Mouse (Mus musculus) CH12.LX (cell line): ENCODE measurements around the gene Cebpb.

Experiments used
- CHD1 ChIP-seq: IDR thresholded peaks from 2 replicates; pipeline ENCODE4 v1.6.1; 2012; ENCODE audit warnings: low read depth, low read length, improper control_type of control experiment, inconsistent platforms
- CTCF ChIP-seq, 2 experiments: IDR thresholded peaks in 1 of 2; conservative IDR thresholded peaks in 1 of 2; 2 replicates each; pipeline ENCODE4 v1.5.1; 2011 to 2012; ENCODE audit warnings: low read depth in 2 of 2, low read length in 2 of 2, improper control_type of control experiment in 1 of 2, inconsistent platforms in 1 of 2, mild to moderate bottlenecking in 1 of 2, moderate library complexity in 1 of 2
- HCFC1 ChIP-seq: IDR thresholded peaks from 2 replicates; pipeline ENCODE4 v1.6.1; 2012; ENCODE audit warnings: low read depth, mild to moderate bottlenecking, inconsistent platforms, low read length, improper control_type of control experiment
- JUND ChIP-seq: conservative IDR thresholded peaks from 2 replicates; pipeline ENCODE4 v1.6.1; 2011; ENCODE audit warnings: low read depth, low read length, improper control_type of control experiment
- MAFK ChIP-seq: IDR thresholded peaks from 2 replicates; pipeline ENCODE4 v1.6.1; 2011; ENCODE audit warnings: low read length, improper control_type of control experiment; ENCODE audit not compliant: insufficient replicate concordance
- POLR2A ChIP-seq: IDR thresholded peaks from 2 replicates; pipeline ENCODE4 v1.6.1; 2011; ENCODE audit warnings: low read depth, mild to moderate bottlenecking, improper control_type of control experiment, low read length
- RCOR1 ChIP-seq: conservative IDR thresholded peaks from 2 replicates; pipeline ENCODE4 v1.6.1; 2012; ENCODE audit warnings: low read depth, mild to moderate bottlenecking, inconsistent platforms, low read length, improper control_type of control experiment
- SIN3A ChIP-seq: IDR thresholded peaks from 2 replicates; pipeline ENCODE4 v1.6.1; 2012; ENCODE audit warnings: low read length, improper control_type of control experiment, inconsistent platforms
- USF2 ChIP-seq: conservative IDR thresholded peaks from 2 replicates; pipeline ENCODE4 v1.6.1; 2011; ENCODE audit warnings: low read depth, low read length, improper control_type of control experiment

DNA sequence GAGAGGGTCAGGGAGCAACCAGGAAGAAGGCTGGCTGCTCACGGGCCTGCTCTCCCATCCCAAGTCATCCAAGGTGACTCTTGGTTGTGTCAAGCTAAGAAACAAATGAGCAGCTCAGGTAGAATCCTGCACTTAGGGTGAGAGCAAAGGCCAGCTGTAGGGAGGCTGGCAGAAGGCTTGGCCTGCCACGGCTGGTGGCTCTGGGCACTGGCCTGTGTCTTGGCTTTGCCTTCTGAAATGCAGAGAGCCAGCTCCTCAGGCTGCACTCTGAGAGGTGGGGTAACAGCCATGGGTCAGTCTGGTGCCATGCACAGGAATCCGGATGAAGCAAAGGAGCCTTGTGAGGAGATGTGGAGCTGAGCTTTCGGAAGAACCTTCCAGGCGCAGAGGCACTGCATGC, 20.3 kb upstream of the Cebpb start:
- TF ChIP-seq POLR2A (no peak), CTCF (conservative IDR thresholded peaks at IDR 0.05 in 1 of 2, IDR thresholded peaks at IDR 0.05 in 1 of 2; ENCODE audit: low read depth in 2 of 2, low read length in 2 of 2) (no peak), RCOR1 (no peak), USF2 (no peak), CHD1 (no peak), MAFK (no peak), HCFC1 (no peak), SIN3A (no peak), JUND (no peak)
